13 mouse cellular contexts compared by ENCODE assay signal in genomic region chr14:4821950-4822349, GRCm38 (mm10). TPM values are rescaled to one million over a fixed set of nuclear protein-coding genes. Genes with fewer than 3 reads are reported as not detected.
A peak's percentile ranks its signal among the peaks of the same experiment; 100 is the strongest.
DNase-seq lines count a peak whose midpoint lies in the region.
"Not testable (repeated sequence)": the region's sequence is repeated elsewhere in the genome, so short reads cannot be mapped to it uniquely, and the experiment has no call there.
"Had no signal": no experiment of that assay in that cellular context is flagged by ENCODE, and none has a peak within 500 bp of the region (broad histone marks: within the 10 kb centered on the region; RNA-seq: fewer than 3 reads in every experiment).

No protein-coding gene starts in this region.

- peak; percentile 2 for DNase-seq in gastrocnemius, postnatal 14 days
- peak; percentile 7 to 16 for DNase-seq in gastrocnemius, postnatal 4 days (ENCODE audit: low spot score in 2 of 2)
- peak; percentile 4 for DNase-seq in kidney, postnatal 10 days
- peak; percentile 1 to 39 for DNase-seq in kidney, postnatal 25 days
- peak; percentile 11 to 48 for DNase-seq in spleen, postnatal 4 days (ENCODE audit: low spot score in 2 of 2)
- DNase-seq in urinary bladder, postnatal 10 days (ENCODE audit: low spot score), result peak; percentile 9

- intact Hi-C loops in gastrocnemius, postnatal 14 days (cut with DNase I; ENCODE audit: low total_unique reads), result not testable (repeated sequence)

RNA-seq across cellular contexts. Expression of gene Gm3269, which starts 16.0 kb away (rescaled TPM):
- not detected for total RNA-seq in gastrocnemius, postnatal 14 days (2021)
- not detected for total RNA-seq in gastrocnemius, postnatal 4 days (2021)
- total RNA-seq: adrenal gland, adult 2 months; adrenal gland, postnatal 10 days; adrenal gland, postnatal 25 days; adrenal gland, postnatal 4 days; common myeloid progenitor, adult 5-6 weeks; ES-E14; MEL had no signal

RNA-seq across cellular contexts. Expression of gene Gm3264, which starts 33.4 kb away (rescaled TPM):
- total RNA-seq in gastrocnemius, postnatal 14 days (2021), result 1 to 10 TPM; 1.0 to 3.0 TPM
- total RNA-seq in gastrocnemius, postnatal 4 days (2021), result 1 to 10 TPM; 6.1 to 8.6 TPM
- total RNA-seq: common myeloid progenitor, adult 5-6 weeks; ES-E14; MEL had no signal

RNA-seq across cellular contexts. Expression of gene Gm9602, which starts 45.8 kb away (rescaled TPM):
- total RNA-seq in gastrocnemius, postnatal 14 days (2021), result not detected
- total RNA-seq in gastrocnemius, postnatal 4 days (2021), result not detected
- total RNA-seq: adrenal gland, adult 2 months; adrenal gland, postnatal 10 days; adrenal gland, postnatal 25 days; adrenal gland, postnatal 4 days; common myeloid progenitor, adult 5-6 weeks; ES-E14; MEL had no signal

Comparison
In these comparisons a context has a peak if more than half of its experiments do, and no peak if none do; other contexts are left out.
1. Peak in every context shown above with its lines: DNase-seq.